Mouse (Mus musculus): ENCODE measurements around the gene Slc27a3. TPM values are rescaled to one million over a fixed set of nuclear protein-coding genes. Genes with fewer than 3 reads are reported as not detected.

Slc27a3 gene
- total RNA-seq, 1 experiment from 2014 or later: 146 TPM

- DNase-seq: no peak
Measured at GRCm38 (mm10) chr3:90340177-90340576, 49.6 kb downstream of the Slc27a3 start.

GRCm38 (mm10) chr3:90338190-90338589 lies 51.5 kb downstream of the Slc27a3 start:
- no peak for DNase-seq

GRCm38 (mm10) chr3:90335517-90335916 lies 54.2 kb downstream of the Slc27a3 start:
- DNase-seq: no peak

Other genes with a start within 250 kb of the Slc27a3 start
- gene Rps27, start 176.3 kb downstream of the Slc27a3 start, total RNA-seq (2021): 1,629 and 1,829 TPM in 2 replicates
- gene Rab13, start 176.2 kb downstream of the Slc27a3 start, total RNA-seq (2021): 31.0 and 49.5 TPM in 2 replicates
- gene Jtb, start 158.3 kb downstream of the Slc27a3 start, total RNA-seq (2021): 68.6 and 72.3 TPM in 2 replicates
- gene Creb3l4, start 146.4 kb downstream of the Slc27a3 start, total RNA-seq (2021): 0.85 TPM in 1 of 2 replicates, not detected in the other
- gene Slc39a1, start 141.8 kb downstream of the Slc27a3 start, total RNA-seq (2021): 132 and 136 TPM in 2 replicates
- gene Crtc2, start 135.8 kb downstream of the Slc27a3 start, total RNA-seq (2021): 46.7 and 57.8 TPM in 2 replicates
- gene Dennd4b, start 124.8 kb downstream of the Slc27a3 start, total RNA-seq (2021): 9.0 and 10.7 TPM in 2 replicates
- gene Gatad2b, start 96.8 kb downstream of the Slc27a3 start, total RNA-seq (2021): 76.8 and 78.1 TPM in 2 replicates
- gene Ints3, start 43.7 kb upstream of the Slc27a3 start, total RNA-seq (2021): 91.2 and 92.3 TPM in 2 replicates
- gene Npr1, start 75.9 kb upstream of the Slc27a3 start, total RNA-seq (2021): 224 and 269 TPM in 2 replicates
- gene Ilf2, start 86.2 kb upstream of the Slc27a3 start, total RNA-seq (2021): 65.6 and 65.7 TPM in 2 replicates
- 67.2 and 74.0 TPM in 2 replicates for gene Snapin, start 101.1 kb upstream of the Slc27a3 start, total RNA-seq (2021)
- 115 and 124 TPM in 2 replicates for gene Chtop, start 119.6 kb upstream of the Slc27a3 start, total RNA-seq (2021)
- 108 and 131 TPM in 2 replicates for gene S100a1, start 124.5 kb upstream of the Slc27a3 start, total RNA-seq (2021)
- gene S100a13, start 124.5 kb upstream of the Slc27a3 start, total RNA-seq (2021): 28.8 and 41.1 TPM in 2 replicates
- 0.52 and 0.95 TPM in 2 replicates for gene S100a14, start 136.9 kb upstream of the Slc27a3 start, total RNA-seq (2021)
- gene S100a16, start 147.3 kb upstream of the Slc27a3 start, total RNA-seq (2021): 48.4 and 52.1 TPM in 2 replicates
- gene S100a3, start 170.6 kb upstream of the Slc27a3 start, total RNA-seq (2021): not detected in 2 replicates
- not detected in 2 replicates for gene S100a2, start 200.3 kb upstream of the Slc27a3 start, total RNA-seq (2021)
- not detected in 2 replicates for gene Gm42674, start 212.0 kb upstream of the Slc27a3 start, total RNA-seq (2021)
- gene S100a4, start 213.8 kb upstream of the Slc27a3 start, total RNA-seq (2021): 7.3 and 11.2 TPM in 2 replicates
- not detected in 2 replicates for gene S100a5, start 218.6 kb upstream of the Slc27a3 start, total RNA-seq (2021)
- gene S100a6, start 222.9 kb upstream of the Slc27a3 start, total RNA-seq (2021): 14.2 and 31.3 TPM in 2 replicates

All from adrenal gland, postnatal 25 days (tissue).